Mouse (Mus musculus) cerebellum, adult 9-11 months (tissue): Measurements from ENCODE around the gene Olfr418.
"Not testable (repeated sequence)": the region's sequence is repeated elsewhere in the genome, so short reads cannot be mapped to it uniquely, and the experiment has no call there.

Experiments used
- DNase-seq: peaks from one replicate; pipeline ENCODE4 v3.0.0; 2022

Olfr418 gene

DNA sequence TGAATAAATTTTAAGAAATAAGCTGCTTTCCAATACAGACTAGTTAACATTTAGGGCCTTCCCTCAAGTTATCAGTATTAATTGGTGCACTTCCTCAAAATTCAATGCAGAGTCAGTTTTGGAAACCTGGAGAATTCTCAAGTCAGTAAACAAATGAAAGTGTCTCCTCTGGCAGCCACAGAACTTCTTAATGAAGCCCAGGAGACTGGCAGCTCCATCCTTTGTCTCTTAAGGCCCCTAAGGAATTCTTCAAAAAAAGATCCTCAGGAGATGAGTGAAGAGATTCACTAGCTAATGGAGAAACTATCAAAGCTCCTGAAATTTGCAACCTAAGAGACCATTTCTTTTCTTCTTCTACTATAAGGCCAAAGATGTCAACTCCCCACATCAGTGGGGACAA is at the start of gene Olfr418:
TSS of gene Olfr418 (plus strand) at position 301 of the 400 bp plus-strand sequence.
- DNase-seq, result no peak

GRCm38 (mm10) chr1:173216481-173216880 is 49.3 kb upstream of the Olfr418 start:
- no peak for DNase-seq

- no peak for DNase-seq
These were observed 38.7 kb upstream of the Olfr418 start, which contains the start of gene Fcer1a for GRCm38 (mm10) chr1:173227081-173227480. TSS of gene Fcer1a (minus strand) at chr1:173227214.

DNA sequence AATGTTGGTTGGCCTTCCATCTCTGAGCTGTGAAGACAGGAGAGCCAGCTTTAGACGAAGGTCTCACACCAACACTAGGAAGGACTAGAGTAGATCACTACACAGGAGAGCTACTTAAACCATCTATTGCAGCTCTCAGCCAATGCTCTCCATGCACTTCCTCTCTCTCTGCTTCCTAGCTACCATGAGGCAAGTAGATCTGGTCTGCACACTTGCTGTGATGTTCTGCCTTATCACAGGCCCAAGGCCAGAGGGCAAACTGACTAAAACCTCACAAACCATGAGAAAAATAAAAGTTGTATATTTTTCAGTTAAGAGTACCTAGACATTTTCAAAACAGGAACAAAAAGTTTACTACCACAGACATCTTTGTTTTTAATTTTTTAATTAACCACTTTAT is 28.8 kb upstream of the Olfr418 start:
- DNase-seq, result not testable (repeated sequence)

- DNase-seq, result no peak
These were observed 15.9 kb upstream of the Olfr418 start for GRCm38 (mm10) chr1:173249888-173250287.

- DNase-seq, result no peak
These were observed 11.9 kb downstream of the Olfr418 start, which contains the start of gene Mptx2 for GRCm38 (mm10) chr1:173277677-173278076. TSS of gene Mptx2 (minus strand) at chr1:173277777.

DNA sequence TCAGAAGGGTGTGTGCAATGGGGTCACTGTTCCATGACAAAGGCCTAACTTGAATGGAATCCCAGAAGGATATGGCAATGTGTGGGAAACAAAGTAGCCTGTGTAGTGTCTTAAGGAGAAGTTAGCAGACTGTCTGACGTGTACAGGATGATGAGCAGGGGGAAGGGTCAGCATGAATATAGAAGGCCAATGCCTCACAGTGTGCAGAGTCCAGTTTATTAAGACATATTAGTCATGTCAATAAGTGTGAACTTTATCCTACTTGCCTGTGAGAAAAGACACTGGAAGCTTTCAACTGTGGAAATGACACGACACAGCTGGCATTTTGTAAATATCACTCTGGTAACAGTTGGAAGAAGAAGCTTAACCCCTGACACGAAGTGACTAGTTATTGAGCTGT is 37.0 kb downstream of the Olfr418 start:
- DNase-seq, result not testable (repeated sequence)

DNA sequence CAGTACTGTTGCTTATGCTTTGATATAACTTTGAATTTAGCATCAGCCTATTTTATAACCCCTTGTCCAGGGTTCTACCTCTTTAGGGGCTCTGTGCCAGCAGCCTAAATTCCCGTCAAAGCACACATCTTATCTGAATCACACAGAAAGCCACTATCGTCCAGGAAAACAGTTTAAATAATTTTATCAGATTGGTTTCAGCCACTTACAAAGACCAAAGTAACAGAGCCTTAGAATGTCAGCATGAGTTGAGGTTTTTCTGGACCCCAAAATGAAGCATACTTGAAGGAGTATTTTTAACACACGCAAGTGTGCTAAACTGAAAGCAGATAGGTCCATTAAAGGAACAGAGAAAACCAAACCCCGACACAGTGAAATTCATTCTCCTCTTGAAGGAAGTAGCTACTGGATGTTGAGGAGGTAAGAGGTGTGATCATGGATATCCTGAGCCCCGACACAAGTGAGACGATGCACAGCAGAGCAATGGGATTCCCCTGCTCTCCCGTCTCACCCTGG is 47.8 kb downstream of the Olfr418 start:
- not testable (repeated sequence) for DNase-seq

GRCm38 (mm10) chr1:173315725-173316124 is 49.9 kb downstream of the Olfr418 start:
- DNase-seq, result no peak

- no peak for DNase-seq
These were observed 52.2 kb downstream of the Olfr418 start for GRCm38 (mm10) chr1:173317925-173318477.

DNA sequence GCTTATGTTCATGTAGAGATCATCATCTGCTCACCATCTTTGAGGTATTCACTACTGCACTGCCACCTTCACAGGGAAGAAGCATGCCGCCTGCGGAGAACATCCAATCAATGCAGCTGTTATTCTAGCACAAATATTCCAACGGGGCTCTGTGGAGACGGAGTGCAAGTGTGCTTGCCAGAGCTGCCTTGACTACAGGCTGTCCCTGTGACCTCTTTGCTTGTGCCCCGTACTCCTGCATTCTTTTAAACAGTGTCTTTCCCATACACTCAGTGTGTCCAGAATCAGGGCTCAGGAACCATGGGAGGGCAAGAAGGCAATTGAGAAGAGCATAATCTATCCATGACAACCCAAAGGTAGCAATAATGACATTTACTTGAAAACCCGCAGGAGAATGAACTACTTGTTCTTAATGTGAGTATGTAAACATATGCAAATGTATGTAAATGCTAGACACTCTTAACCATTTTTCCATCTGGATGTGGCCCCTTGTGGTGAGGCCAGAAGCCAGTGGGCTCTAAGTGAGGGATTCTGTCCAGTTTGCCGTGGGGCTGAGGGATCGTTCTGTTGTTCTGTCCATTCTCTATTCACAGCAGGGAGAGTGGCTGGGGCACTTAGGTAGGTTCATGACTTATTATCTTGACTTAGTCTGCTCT is 55.9 kb downstream of the Olfr418 start:
- DNase-seq, result no peak

DNA sequence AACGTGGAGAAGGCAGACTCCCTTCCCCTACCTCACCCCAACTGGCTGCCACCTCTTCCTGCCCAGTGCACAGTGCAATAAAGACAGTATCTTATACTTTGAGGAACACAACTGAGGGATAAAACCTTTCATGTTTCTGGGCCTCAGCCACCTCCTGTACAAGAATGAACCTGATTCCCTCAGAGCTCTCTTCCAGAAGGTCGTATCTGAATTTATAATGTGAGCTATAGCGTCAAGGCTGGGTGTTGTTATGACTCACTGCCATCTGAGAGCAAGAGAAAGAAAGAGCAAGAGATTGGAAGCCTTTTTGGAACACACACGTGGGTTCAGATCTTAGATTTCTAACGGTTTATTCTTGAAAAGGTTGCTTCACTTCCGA is 56.4 kb downstream of the Olfr418 start:
- no peak for DNase-seq
